Mouse (Mus musculus) heart, postnatal 0 days (tissue): Measurements from ENCODE around the gene Lix1l. TPM values are rescaled to one million over a fixed set of nuclear protein-coding genes. Genes with fewer than 3 reads are reported as not detected.

Experiments used
- ATAC-seq: fragments of 200-750 bp; cut with Nextera tagmentation; 2 replicates; pipeline ENCODE4 v1.8.0; 2017; ENCODE audit warnings: low read depth, moderate number of reproducible peaks, moderate library complexity; ENCODE audit not compliant: insufficient read depth
- DNase-seq: peaks from one replicate; pipeline ENCODE4 v3.0.0-alpha.2; 2016; ENCODE audit warnings: low spot score
- H3K27ac ChIP-seq: fragments of 300-500 bp; sonication (generic); 2 replicates; pipeline ENCODE4 v1.5.1; 2014; ENCODE audit warnings: low read depth, mild to moderate bottlenecking
- H3K27me3 ChIP-seq: fragments of 300-500 bp; sonication (generic); 2 replicates; pipeline ENCODE4 v1.6.1; 2014; ENCODE audit warnings: low read length, mixed read lengths; ENCODE audit not compliant: control insufficient read depth, insufficient read depth
- H3K36me3 ChIP-seq: fragments of 300-500 bp; sonication (generic); replicated peaks from 2 replicates; pipeline ENCODE4 v1.6.1; 2014; ENCODE audit warnings: low read length, mixed read lengths; ENCODE audit not compliant: control insufficient read depth, insufficient read depth
- H3K4me1 ChIP-seq: fragments of 300-500 bp; sonication (generic); 2 replicates; pipeline ENCODE4 v1.6.1; 2014; ENCODE audit warnings: antibody characterized with exemption; ENCODE audit not compliant: control insufficient read depth, insufficient read depth
- H3K4me2 ChIP-seq: fragments of 300-500 bp; sonication (generic); 2 replicates; pipeline ENCODE4 v1.6.1; 2014; ENCODE audit warnings: low read depth, mild to moderate bottlenecking, low read length, moderate library complexity
- H3K4me3 ChIP-seq: fragments of 300-500 bp; sonication (generic); 2 replicates; pipeline ENCODE4 v1.5.1; 2014; ENCODE audit warnings: low read depth, low read length
- H3K9ac ChIP-seq: fragments of 300-500 bp; sonication (generic); replicated peaks from 2 replicates; pipeline ENCODE4 v1.6.1; 2014; ENCODE audit warnings: low read depth, low read length, mixed read lengths
- H3K9me3 ChIP-seq: fragments of 300-500 bp; sonication (generic); replicated peaks from 2 replicates; pipeline ENCODE4 v1.6.1; 2016; ENCODE audit warnings: low read length; ENCODE audit not compliant: control insufficient read depth
- CTCF ChIP-seq: IDR thresholded peaks from 2 replicates; pipeline ENCODE4 v1.5.1; 2016; ENCODE audit warnings: antibody characterized with exemption, control low read depth, low read depth
- EP300 ChIP-seq: IDR thresholded peaks from 2 replicates; pipeline ENCODE4 v1.6.1; 2016; ENCODE audit warnings: antibody characterized with exemption, low read depth
- WGBS: fragments of 180-500 bp; shearing (Covaris S2); extraction: QIAGEN DNeasy Blood & Tissue Kit; methylation state at CpG from one replicate; pipeline ENCODE4 v1.1.7; 2014; 5-methylcytosine and 5-hydroxymethylcytosine counted together
- polyA plus RNA-seq: library from polyadenylated mRNA; unstranded; fragments of >200 nt; fragmentation: Nextera tagmentation; extraction: Ambion mirVana; gene quantifications from 2 replicates; pipeline ENCODE4 v1.2.1, GENCODE M21; 2015
- total RNA-seq: library from RNA; depleted of rRNA; stranded (reverse); fragments of >200 nt; gene quantifications from 2 replicates; pipeline ENCODE4 v1.2.3, GENCODE M21; 2014; ENCODE audit warnings: low replicate concordance

The Lix1l gene
- total and polyA plus RNA-seq, 2 experiments from 2014 or later = 3.6 to 50.6 TPM

GRCm38 (mm10) chr3:96558668-96559196, 42.2 kb upstream of the Lix1l start:
- ATAC-seq (no peak), DNase-seq (peak; percentile 30)
- Histone ChIP-seq H3K27ac (peak overlapping the region; percentile 96), H3K27me3 (no peaks in the 10 kb centered on the region), H3K36me3 (peaks cover 30% of the 10 kb centered on the region), H3K4me2 (peak overlapping the region; percentile 84), H3K4me3 (peak overlapping the region; percentile 73), H3K4me1 (peaks cover 22% of the 10 kb centered on the region; the same call in 1 of the 2 replicates), H3K9me3 (no peaks in the 10 kb centered on the region), H3K9ac (peak overlapping the region; percentile 96)
- 2% methylated on average over 10 of the region's 10 CpGs for WGBS
- TF ChIP-seq EP300 (peak; percentile 35; the same call in 1 of the 2 replicates), CTCF (no peak)

- H3K4me2 ChIP-seq = peak overlapping the region; percentile 84
- WGBS = 5% methylated on average over 12 of the region's 12 CpGs
- TF ChIP-seq CTCF (no peak), EP300 (no peak; the same call in 1 of the 2 replicates)
- no peaks in the 10 kb centered on the region for H3K27me3 ChIP-seq
- peak; percentile 56 for DNase-seq
- H3K4me1 ChIP-seq = peaks cover 24% of the 10 kb centered on the region
- H3K36me3 ChIP-seq = peaks cover 30% of the 10 kb centered on the region
- peak overlapping the region; percentile 96 for H3K9ac ChIP-seq
- no peak for ATAC-seq
- H3K27ac ChIP-seq = peak overlapping the region; percentile 96
- H3K4me3 ChIP-seq = peak overlapping the region; percentile 73
- no peaks in the 10 kb centered on the region for H3K9me3 ChIP-seq
Observed at GRCm38 (mm10) chr3:96559398-96559910, 41.5 kb upstream of the Lix1l start.

DNA sequence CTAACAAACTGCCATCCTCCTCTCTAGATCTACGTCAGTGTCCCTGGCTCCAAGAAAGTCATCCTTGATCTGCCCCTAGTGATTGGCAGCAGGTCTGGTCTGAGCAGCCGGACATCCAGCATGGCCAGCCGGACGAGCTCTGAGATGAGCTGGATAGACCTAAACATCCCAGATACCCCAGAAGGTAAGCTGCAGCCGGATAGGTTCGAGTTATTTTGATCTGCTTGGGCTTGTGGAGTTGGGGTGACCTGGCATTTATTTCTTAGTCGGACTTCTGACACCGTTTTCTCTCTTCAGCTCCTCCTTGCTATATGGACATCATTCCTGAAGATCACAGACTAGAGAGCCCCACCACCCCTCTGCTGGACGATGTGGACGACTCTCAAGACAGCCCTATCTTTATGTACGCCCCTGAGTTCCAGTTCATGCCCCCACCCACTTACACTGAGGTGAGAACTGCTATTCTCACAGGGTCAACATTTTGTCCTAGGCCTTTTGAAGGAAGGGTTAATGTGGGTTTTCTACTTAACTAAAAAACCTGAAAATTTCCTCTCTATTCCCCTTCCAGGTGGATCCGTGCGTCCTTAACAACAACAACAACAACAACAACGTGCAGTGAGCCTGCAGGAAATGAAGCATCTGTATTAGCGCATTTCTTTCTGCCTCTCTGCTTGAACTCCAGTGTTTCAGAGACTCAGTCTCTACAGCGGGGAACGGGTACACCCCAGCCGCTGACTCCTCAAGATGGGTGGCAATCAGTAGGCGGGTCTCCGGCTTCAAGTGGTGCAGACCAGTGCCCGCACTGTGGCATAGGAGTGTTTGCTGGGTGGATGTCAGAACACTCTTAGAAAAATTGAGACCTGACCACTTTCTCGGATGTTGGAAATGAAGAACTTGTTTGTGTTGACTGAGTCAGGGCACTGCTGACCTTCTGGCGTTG, 40.8 kb upstream of the Lix1l start:
- no peak for DNase-seq
- H3K4me2 ChIP-seq = peak overlapping the region; percentile 84
- WGBS = 13% methylated on average over 23 of the region's 23 CpGs
- no peak for ATAC-seq
- H3K27ac ChIP-seq = peak overlapping the region; percentile 96
- H3K36me3 ChIP-seq = peaks cover 30% of the 10 kb centered on the region
- no peak for TF ChIP-seq CTCF
- peak; percentile 79; the same call in 1 of the 2 replicates for TF ChIP-seq EP300
- no peaks in the 10 kb centered on the region for H3K9me3 ChIP-seq
- peaks cover 23% of the 10 kb centered on the region for H3K4me1 ChIP-seq
- no peaks in the 10 kb centered on the region for H3K27me3 ChIP-seq
- H3K4me3 ChIP-seq = peak overlapping the region; percentile 73
- H3K9ac ChIP-seq = peak overlapping the region; percentile 96

DNA sequence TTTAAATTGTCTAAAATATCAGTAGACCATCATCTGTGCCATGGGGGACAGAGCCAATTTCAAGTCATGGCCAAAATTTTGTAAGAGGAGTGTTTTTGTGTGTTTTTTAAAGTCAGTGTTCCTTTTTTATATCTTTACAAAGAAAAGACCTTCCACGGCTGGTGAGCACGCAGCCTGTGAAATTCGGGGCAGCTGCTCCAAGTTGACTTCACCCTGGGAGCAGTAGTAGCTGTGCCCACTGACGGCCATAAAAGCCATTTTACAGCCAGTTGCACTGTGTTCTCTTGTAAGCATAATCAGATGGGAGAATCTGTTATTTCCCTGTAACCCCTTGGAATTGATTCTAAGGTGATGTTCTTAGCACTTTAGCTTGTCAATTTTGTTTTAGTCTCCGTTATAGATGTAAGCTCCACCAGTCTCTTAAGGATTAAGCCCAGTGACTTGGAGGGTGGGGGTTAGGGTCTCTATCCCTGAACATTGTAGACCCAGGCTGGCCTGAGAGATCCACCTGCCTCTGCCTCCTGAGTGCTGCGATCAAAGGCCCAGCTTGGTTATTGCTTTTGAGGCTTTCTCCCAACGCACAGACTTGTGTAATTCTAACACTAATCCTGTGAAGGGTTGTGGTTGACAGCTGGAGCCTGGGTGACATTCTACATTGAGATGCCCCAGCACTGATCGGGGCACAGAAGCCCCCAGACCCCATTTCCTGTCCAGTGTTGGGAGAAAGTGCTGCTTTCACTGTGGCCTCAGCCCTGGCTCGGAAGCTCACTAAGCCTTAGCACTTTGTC, 39.9 kb upstream of the Lix1l start:
- Histone ChIP-seq H3K36me3 (peaks cover 30% of the 10 kb centered on the region), H3K27ac (peak overlapping the region; percentile 96), H3K27me3 (no peaks in the 10 kb centered on the region), H3K4me2 (peak overlapping the region; percentile 84), H3K9me3 (no peaks in the 10 kb centered on the region), H3K4me1 (peaks cover 22% of the 10 kb centered on the region), H3K9ac (peak overlapping the region; percentile 96), H3K4me3 (peak overlapping the region; percentile 73)
- 39% methylated on average over 9 of the region's 9 CpGs for WGBS
- TF ChIP-seq CTCF (no peak), EP300 (no peak; the same call in 1 of the 2 replicates)
- DNase-seq = no peak
- ATAC-seq = no peak
